Mouse (Mus musculus): ENCODE data around the gene Ercc8. TPM values are rescaled to one million over a fixed set of nuclear protein-coding genes. Genes with fewer than 3 reads are reported as not detected.
A peak's percentile ranks its signal among the peaks of the same experiment; 100 is the strongest.

The Ercc8 gene
- polyA plus RNA-seq, 1 experiment from 2014 or later = 10.6 TPM

DNA sequence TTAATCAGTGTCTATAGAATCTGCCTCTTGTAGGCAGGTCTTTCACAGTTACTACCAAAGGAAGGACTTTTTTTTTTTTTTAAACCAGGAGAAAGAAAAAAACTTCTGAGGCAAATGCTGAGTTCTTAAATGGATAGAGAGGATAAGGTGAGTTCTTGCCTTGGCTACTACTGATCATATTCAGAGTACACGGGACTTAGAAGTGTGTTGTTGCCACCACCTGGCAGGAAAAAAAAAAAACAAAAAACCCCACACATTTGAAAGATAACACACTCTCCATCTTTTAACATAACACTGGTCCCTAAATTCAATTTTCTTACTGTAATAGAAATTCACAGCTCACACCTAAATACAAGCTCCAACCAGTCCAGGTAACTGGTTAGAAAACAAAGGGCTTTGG lies 30.6 kb upstream of the Ercc8 start:
- Histone ChIP-seq H3K4me2 (no peak overlapping the region), H3K4me1 (replicated peaks) (no peaks in the 10 kb centered on the region), H3K4me3 (replicated peaks) (no peak overlapping the region), H3K9ac (no peak overlapping the region), H3K27me3 (no peaks in the 10 kb centered on the region), H3K36me3 (no peaks in the 10 kb centered on the region), H3K27ac (no peak overlapping the region), H3K9me3 (replicated peaks) (no peaks in the 10 kb centered on the region)
- WGBS (ENCODE audit: insufficient replicate concordance) = 48% methylated on average over 1 of the region's 1 CpGs
- DNase-seq (no peak), ATAC-seq (ENCODE audit: low read depth) (no peak)

DNA sequence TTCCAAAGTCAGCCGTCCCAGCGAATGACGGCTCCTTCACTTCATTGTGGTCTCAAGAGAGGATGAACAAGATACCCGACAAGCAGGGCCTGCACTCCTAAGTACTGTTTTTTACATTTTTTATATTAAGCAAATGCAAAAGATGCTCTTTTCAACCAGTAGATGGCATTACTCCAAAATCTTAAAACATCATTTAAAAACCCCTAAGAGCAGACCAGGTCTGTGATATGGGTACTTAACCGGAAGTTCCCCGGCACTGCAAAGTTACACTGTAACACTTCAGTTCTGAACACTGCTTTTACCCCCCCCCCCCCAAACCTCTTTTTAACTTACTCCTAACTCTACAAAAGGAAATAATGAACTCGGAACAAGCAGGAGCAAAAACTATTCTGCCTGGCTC lies 29.5 kb upstream of the Ercc8 start:
- Histone ChIP-seq H3K4me3 (replicated peaks) (no peak overlapping the region), H3K4me1 (replicated peaks) (no peaks in the 10 kb centered on the region), H3K36me3 (no peaks in the 10 kb centered on the region), H3K9ac (no peak overlapping the region), H3K27ac (no peak overlapping the region), H3K27me3 (no peaks in the 10 kb centered on the region), H3K4me2 (no peak overlapping the region), H3K9me3 (replicated peaks) (no peaks in the 10 kb centered on the region)
- ATAC-seq (ENCODE audit: low read depth) = no peak
- 60% methylated on average over 7 of the region's 7 CpGs for WGBS (ENCODE audit: insufficient replicate concordance)
- DNase-seq = no peak

DNA sequence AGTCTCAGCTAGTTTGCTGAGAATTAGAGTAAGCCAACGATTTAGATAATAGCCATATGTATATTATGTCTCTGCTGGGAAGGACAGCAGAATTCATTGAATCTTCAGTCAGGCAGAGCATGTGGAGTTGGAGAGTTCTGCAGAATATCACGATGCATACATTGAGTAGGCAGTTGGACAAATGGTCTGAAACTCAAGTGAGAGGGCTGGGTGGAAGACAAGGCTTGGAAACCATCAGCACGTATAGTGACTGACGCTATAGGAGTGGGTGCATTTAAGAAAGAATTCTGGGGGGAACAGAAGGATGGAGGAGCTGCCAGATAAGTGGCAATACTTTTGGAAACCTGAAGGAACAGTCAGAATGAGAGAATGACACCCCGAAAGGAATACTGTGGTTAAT lies 27.8 kb upstream of the Ercc8 start:
- no peaks in the 10 kb centered on the region for H3K27me3 ChIP-seq
- ATAC-seq (ENCODE audit: low read depth) (no peak), DNase-seq (no peak)
- H3K9me3 ChIP-seq (replicated peaks) = no peaks in the 10 kb centered on the region
- H3K4me3 ChIP-seq (replicated peaks) = no peak overlapping the region
- H3K9ac ChIP-seq = no peak overlapping the region
- H3K27ac ChIP-seq = no peak overlapping the region
- H3K36me3 ChIP-seq = no peaks in the 10 kb centered on the region
- no peaks in the 10 kb centered on the region for H3K4me1 ChIP-seq (replicated peaks)
- WGBS (ENCODE audit: insufficient replicate concordance) = 77% methylated on average over 5 of the region's 5 CpGs
- H3K4me2 ChIP-seq = no peak overlapping the region

DNA sequence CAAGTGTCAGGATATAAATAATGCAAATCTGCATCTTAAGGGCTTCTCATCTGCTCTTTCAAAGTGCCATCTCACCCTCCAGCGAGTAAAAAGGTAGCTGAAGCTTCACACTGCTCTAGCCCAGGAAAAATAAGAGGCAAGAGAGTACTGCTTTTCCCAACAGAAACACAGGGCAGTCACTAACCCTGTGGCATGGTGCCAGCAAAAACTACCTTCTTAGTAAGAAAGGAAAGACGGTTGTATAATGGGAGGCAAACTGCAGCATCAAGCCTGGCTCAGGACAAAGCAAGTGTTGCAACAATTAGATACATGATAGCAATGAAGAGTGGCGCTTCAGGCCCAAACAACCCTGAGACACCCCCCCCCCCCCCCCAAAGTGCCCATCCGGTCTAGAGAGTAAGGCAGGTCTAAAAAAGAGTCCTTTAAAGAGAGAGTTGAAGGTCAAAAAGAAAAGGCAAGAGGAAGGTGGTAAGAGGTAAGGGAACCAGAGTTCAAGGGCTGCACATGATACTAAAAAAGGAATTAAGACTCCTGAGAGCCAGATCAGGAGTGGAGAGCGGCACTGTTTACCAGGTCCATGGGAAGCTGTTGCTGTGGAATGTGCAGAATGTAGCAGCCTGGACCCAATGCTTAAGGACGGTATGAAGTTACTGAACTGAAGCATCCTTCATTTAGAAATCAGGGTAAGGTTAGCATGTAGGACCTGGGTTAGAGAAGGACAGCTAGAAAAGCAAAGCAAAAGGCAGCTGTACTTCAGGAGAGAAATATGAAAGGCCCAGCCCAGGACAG lies 26.3 kb upstream of the Ercc8 start:
- H3K4me2 ChIP-seq = no peak overlapping the region
- ATAC-seq (ENCODE audit: low read depth) (no peak), DNase-seq (no peak)
- H3K9me3 ChIP-seq (replicated peaks) = no peaks in the 10 kb centered on the region
- H3K36me3 ChIP-seq = no peaks in the 10 kb centered on the region
- H3K27ac ChIP-seq = no peak overlapping the region
- no peak overlapping the region for H3K9ac ChIP-seq
- no peaks in the 10 kb centered on the region for H3K27me3 ChIP-seq
- 66% methylated on average over 6 of the region's 6 CpGs for WGBS (ENCODE audit: insufficient replicate concordance)
- no peaks in the 10 kb centered on the region for H3K4me1 ChIP-seq (replicated peaks)
- H3K4me3 ChIP-seq (replicated peaks) = no peak overlapping the region

DNA sequence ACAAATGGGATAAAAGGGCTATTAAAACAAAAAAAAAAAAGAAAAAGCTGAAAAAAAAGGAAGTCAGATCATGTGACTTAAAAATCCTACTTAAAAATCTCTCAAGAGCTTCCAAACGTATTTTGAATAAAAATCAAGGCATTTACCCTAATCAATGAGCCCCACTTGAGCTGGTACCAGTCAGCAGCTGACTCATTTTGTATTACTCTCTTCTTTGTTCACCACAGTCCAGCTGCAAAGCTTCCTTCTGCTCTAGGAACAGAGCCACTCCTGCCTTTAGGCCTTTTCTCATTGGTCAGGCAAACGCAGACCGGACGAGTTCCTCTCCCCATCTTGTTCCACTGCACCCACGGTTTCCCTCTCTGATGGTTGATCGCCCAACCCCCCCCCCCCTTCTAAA lies 22.9 kb upstream of the Ercc8 start:
- WGBS (ENCODE audit: insufficient replicate concordance) = 63% methylated on average over 6 of the region's 6 CpGs
- H3K4me3 ChIP-seq (replicated peaks) = no peak overlapping the region
- H3K9me3 ChIP-seq (replicated peaks) = no peaks in the 10 kb centered on the region
- no peak for ATAC-seq (ENCODE audit: low read depth)
- no peak overlapping the region for H3K27ac ChIP-seq
- H3K36me3 ChIP-seq = no peaks in the 10 kb centered on the region
- H3K9ac ChIP-seq = no peak overlapping the region
- no peaks in the 10 kb centered on the region for H3K4me1 ChIP-seq (replicated peaks)
- DNase-seq = no peak
- H3K27me3 ChIP-seq = no peaks in the 10 kb centered on the region
- no peak overlapping the region for H3K4me2 ChIP-seq

DNA sequence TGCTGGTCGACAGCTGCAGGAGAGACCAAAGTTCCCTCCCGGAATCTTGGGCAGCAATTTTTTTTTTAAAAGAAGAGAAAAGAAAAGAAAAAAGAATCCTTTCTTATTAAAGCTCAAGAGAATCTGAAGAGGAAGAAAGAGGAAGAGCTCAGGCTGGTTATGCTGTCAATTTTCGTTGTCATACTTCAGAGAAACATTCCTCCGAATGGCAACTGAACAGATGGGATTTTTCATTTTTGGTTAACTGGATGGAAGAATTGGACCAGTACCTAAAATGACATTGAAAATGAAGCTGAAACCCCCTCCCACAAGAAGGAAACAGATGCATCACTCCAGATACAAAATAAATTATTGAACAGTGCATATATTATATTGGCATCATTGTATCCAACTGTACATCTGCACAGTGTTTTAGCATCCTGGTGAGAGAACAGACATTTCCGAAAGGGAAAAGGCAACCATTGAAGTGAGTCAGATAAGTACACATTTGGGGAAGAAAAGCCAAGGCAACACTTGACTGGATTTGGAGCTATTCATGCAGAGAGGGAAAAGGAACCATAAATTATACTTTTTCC lies 20.0 kb upstream of the Ercc8 start:
- no peaks in the 10 kb centered on the region for H3K36me3 ChIP-seq
- DNase-seq = no peak
- H3K4me3 ChIP-seq (replicated peaks) = no peak overlapping the region
- ATAC-seq (ENCODE audit: low read depth) = no peak
- H3K4me2 ChIP-seq = no peak overlapping the region
- no peaks in the 10 kb centered on the region for H3K27me3 ChIP-seq
- no peaks in the 10 kb centered on the region for H3K9me3 ChIP-seq (replicated peaks)
- H3K9ac ChIP-seq = no peak overlapping the region
- no peak overlapping the region for H3K27ac ChIP-seq
- H3K4me1 ChIP-seq (replicated peaks) = no peaks in the 10 kb centered on the region
- WGBS (ENCODE audit: insufficient replicate concordance) = 68% methylated on average over 5 of the region's 5 CpGs

DNA sequence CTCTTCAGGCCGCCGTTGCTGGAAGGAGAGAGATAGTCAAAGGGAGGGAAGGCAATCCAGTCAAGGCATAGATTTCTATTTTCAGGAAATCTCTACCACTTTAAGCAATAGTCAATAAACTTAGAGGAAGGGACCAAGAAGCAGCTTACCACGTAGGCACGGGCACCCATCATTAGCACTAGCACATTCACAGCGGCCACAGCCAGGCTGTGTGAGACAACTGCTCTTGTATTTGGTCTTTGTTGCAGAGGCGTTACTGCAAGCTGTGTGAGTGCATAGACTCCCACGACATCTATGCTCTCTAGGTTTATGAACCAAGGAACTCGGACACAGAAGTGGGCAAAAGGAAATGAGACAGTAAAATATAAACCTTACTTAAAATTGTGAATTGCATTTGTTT lies 14.4 kb upstream of the Ercc8 start:
- ATAC-seq (ENCODE audit: low read depth) (no peak), DNase-seq (no peak)
- no peak overlapping the region for H3K4me2 ChIP-seq
- H3K9me3 ChIP-seq (replicated peaks) = no peaks in the 10 kb centered on the region
- H3K27ac ChIP-seq = no peak overlapping the region
- H3K4me1 ChIP-seq (replicated peaks) = no peaks in the 10 kb centered on the region
- WGBS (ENCODE audit: insufficient replicate concordance) = 79% methylated on average over 8 of the region's 8 CpGs
- H3K4me3 ChIP-seq (replicated peaks) = no peak overlapping the region
- no peaks in the 10 kb centered on the region for H3K36me3 ChIP-seq
- H3K27me3 ChIP-seq = no peaks in the 10 kb centered on the region
- no peak overlapping the region for H3K9ac ChIP-seq

DNA sequence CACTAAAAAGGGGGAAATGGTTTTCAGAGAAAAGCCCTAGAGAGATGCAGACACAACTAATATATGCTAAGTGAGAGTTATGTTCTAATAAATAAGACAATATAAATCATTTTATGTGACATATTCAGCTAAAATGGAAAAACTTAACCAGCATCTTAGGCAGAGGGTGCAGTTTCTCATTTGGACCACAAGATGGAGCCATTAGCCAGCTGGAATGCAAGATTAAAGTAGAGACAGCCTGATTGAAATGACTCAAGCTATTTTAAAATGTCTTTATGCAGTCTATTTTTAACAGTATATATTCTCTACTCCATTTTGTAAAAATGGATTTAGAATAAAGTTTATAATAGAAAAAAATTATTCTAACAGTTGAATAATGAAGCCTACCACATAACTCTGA lies 6.7 kb upstream of the Ercc8 start:
- Histone ChIP-seq H3K4me1 (replicated peaks) (no peaks in the 10 kb centered on the region), H3K27me3 (no peaks in the 10 kb centered on the region), H3K9ac (no peak overlapping the region), H3K36me3 (no peaks in the 10 kb centered on the region), H3K27ac (no peak overlapping the region), H3K4me3 (replicated peaks) (no peak overlapping the region), H3K9me3 (replicated peaks) (no peaks in the 10 kb centered on the region), H3K4me2 (no peak overlapping the region)
- ATAC-seq (ENCODE audit: low read depth) (no peak), DNase-seq (no peak)

DNA sequence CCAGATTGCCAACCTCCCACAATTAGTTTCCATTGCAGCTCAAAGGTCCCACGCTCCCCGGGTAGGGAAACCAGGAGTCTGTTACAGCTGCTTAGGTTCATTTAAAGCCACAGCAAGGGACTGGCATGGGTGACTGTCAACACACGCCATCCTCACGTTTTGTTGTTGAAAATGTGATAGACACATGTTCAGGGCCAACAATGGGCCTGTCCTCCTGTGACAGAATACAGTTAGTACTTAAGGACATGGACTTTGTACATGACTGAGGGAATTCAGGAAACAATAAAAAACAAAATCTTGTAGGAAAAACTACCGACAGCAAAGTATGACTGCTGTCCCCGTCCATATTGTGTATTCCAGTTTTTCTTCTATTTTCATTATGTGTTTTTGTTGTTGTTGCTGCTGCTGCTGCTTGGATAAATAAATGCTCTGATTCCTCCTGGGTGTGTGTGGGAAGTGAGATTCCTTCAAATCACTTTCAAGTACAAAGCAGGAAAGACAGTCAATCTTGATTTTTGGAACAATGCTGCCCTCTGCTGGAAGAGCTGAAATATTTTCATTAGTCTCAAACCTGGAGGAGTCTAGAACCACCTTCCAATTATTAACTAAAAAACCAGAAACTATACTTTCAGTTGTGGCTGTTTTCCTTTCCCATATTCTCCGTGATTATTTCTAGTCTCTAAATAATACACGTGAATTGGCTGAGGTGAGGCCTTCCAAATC lies 5.7 kb upstream of the Ercc8 start:
- H3K27me3 ChIP-seq = no peaks in the 10 kb centered on the region
- no peaks in the 10 kb centered on the region for H3K36me3 ChIP-seq
- ATAC-seq (ENCODE audit: low read depth) (no peak), DNase-seq (peak; percentile 33)
- H3K4me3 ChIP-seq (replicated peaks) = no peak overlapping the region
- H3K4me2 ChIP-seq = no peak overlapping the region
- no peak overlapping the region for H3K9ac ChIP-seq
- H3K27ac ChIP-seq = no peak overlapping the region
- H3K4me1 ChIP-seq (replicated peaks) = peaks cover 8% of the 10 kb centered on the region
- no peaks in the 10 kb centered on the region for H3K9me3 ChIP-seq (replicated peaks)
- WGBS (ENCODE audit: insufficient replicate concordance) = 61% methylated on average over 8 of the region's 8 CpGs

DNA sequence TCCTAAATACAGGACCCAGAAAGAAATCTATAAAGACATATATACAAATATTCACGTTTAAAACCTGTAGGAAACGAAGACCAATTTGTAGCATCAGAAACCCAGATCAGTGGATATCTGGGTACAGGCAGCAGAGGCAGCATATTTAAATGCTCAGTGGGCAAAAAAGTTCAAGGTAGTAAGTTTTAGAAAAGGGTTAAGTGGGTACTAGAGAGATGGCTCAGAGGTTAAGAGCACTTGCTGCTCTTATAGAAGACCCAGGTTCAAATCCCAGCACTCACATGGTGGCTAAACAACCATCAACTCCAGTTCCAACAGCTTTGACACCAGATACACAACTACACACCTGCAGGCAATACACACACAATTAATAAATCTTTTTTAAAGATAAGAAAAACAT lies 1.4 kb upstream of the Ercc8 start:
- no peak overlapping the region for H3K9ac ChIP-seq
- 57% methylated on average over 2 of the region's 2 CpGs for WGBS (ENCODE audit: insufficient replicate concordance)
- H3K36me3 ChIP-seq = peaks cover 11% of the 10 kb centered on the region
- H3K27me3 ChIP-seq = no peaks in the 10 kb centered on the region
- H3K27ac ChIP-seq = no peak overlapping the region
- H3K4me3 ChIP-seq (replicated peaks) = no peak overlapping the region
- H3K4me2 ChIP-seq = peak overlapping the region; percentile 78; the same call in 1 of the 2 replicates
- H3K4me1 ChIP-seq (replicated peaks) = peaks cover 16% of the 10 kb centered on the region
- no peak for DNase-seq
- H3K9me3 ChIP-seq (replicated peaks) = no peaks in the 10 kb centered on the region
- ATAC-seq (ENCODE audit: low read depth) = no peak

DNA sequence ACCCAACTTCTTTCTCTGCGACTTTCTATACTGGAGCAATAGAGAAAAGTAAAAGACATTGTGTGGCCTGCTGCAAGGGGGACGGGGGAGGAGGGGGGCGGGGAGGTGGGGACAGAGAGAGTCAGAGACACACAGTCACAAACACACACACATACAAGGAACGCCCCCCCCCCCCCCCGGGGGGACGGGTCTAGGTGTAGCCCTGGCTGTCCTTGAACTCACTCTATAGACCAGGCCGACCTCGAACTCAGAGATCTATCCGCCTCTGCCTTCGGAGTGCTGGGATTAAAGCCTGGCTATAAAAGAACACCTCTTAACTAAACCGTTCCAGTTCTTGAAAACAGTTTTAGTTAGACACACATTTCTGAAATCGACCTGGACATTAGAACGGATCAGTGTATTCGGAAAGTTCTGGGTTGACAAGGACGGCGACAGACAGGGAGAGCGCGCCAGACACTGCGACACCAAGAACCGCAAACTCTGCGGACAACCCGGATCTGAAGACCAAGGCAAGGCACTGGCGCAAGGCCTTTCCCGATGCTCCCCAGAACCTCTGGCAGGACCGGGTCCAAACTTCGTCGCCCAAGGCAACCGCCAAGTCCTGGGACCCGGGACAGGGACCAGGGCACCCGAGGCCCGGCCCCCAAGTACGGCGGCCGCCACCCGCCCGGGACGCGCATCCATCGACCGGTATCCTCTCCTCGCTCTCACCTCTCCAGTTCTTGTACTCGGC lies 633 bp upstream of the Ercc8 start:
- ATAC-seq (ENCODE audit: low read depth) (peak; percentile 74), DNase-seq (no peak)
- Histone ChIP-seq H3K27me3 (no peaks in the 10 kb centered on the region), H3K9me3 (replicated peaks) (no peaks in the 10 kb centered on the region), H3K4me3 (replicated peaks) (peak overlapping the region; percentile 82), H3K27ac (no peak overlapping the region), H3K9ac (peak overlapping the region; percentile 73), H3K4me2 (peak overlapping the region; percentile 78), H3K4me1 (replicated peaks) (peaks cover 16% of the 10 kb centered on the region), H3K36me3 (peaks cover 13% of the 10 kb centered on the region)
- 3% methylated on average over 39 of the region's 42 CpGs for WGBS (ENCODE audit: insufficient replicate concordance)
